Mouse (Mus musculus): ENCODE data around the gene Fbxw15. TPM values are rescaled to one million over a fixed set of nuclear protein-coding genes. Genes with fewer than 3 reads are reported as not detected.

Fbxw15 gene
- polyA plus RNA-seq, 1 experiment, result not detected

DNA sequence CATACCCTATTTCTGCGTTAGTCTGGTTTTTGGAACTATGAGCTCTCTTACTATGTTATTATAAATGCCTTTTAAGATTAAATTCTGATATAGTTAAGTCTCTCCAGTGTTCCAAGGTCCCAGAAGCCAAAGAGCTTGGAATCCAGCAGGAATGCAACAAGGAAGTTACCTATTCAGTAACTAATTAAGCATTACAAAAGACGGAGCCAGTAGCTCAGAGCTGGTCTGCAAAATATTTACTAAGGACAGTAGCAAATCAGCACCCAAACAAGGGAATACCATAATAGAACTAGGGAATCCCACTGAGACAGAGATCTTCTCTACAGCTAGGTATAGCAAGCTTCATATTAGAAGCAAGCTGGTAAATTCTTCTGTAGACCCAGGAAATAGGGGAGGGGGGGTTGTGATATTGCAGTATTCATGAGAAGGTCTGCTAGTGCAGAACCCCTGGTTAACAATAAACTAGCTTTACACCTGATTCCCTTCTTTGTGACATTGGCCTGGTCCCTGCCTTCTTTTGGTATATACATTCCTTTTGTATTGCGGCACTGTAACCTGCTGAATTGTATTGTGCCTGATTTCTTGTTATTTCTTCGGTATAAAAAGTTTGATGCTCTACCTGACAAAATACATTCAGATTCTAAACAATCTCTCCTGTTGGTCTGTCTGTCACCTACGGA lies 44.5 kb downstream of the Fbxw15 start:
- Histone ChIP-seq H3K4me1 (ENCODE audit: control insufficient read depth, insufficient read depth, low read length) (no peaks in the 10 kb centered on the region), H3K27me3 (ENCODE audit: control insufficient read depth, insufficient read depth, low read length) (no peaks in the 10 kb centered on the region), H3K4me3 (replicated peaks; ENCODE audit: insufficient read depth, low read depth, low read length) (no peak overlapping the region), H3K27ac (ENCODE audit: insufficient read depth, low read length) (no peak overlapping the region)
- TF ChIP-seq POLR2A (IDR thresholded peaks at IDR 0.05; ENCODE audit: borderline replicate concordance, insufficient read depth, low read length) (no peak), CTCF (IDR thresholded peaks at IDR 0.05; ENCODE audit: borderline replicate concordance, insufficient read depth, low read depth, low read length) (no peak)
- 78% methylated on average over 5 of the region's 5 CpGs for WGBS
- DNase-seq, result no peak

Other genes with a start within 250 kb of the Fbxw15 start
- not detected in 2 replicates for gene Fbxw28, start 228.6 kb downstream of the Fbxw15 start, polyA plus RNA-seq (2012; rRNA removed)
- not detected in 2 replicates for gene Fbxw22, start 164.0 kb downstream of the Fbxw15 start, polyA plus RNA-seq (2012; rRNA removed)
- not detected in 2 replicates for gene Fbxw16, start 119.1 kb downstream of the Fbxw15 start, polyA plus RNA-seq (2012; rRNA removed)
- gene Fbxw19, start 72.4 kb downstream of the Fbxw15 start, polyA plus RNA-seq (2012; rRNA removed), result not detected in 2 replicates
- not detected in 2 replicates for gene Fbxw24, start 57.8 kb upstream of the Fbxw15 start, polyA plus RNA-seq (2012; rRNA removed)
- gene Fbxw25, start 96.4 kb upstream of the Fbxw15 start, polyA plus RNA-seq (2012; rRNA removed), result not detected in 2 replicates
- gene Fbxw18, start 134.4 kb upstream of the Fbxw15 start, polyA plus RNA-seq (2012; rRNA removed), result not detected in 2 replicates
- not detected in 2 replicates for gene Fbxw26, start 177.8 kb upstream of the Fbxw15 start, polyA plus RNA-seq (2012; rRNA removed)
- 0.18 TPM in 1 of 2 replicates, not detected in the other for gene Fbxw27, start 222.4 kb upstream of the Fbxw15 start, polyA plus RNA-seq (2012; rRNA removed)
- 0.20 and 0.33 TPM in 2 replicates for gene Spink8, start 244.0 kb upstream of the Fbxw15 start, polyA plus RNA-seq (2012; rRNA removed)

Measured in cerebellum, adult 2 months (tissue).